Mouse (Mus musculus) C2C12 (cell line): ENCODE measurements around the gene Gm853.

Experiments
- CTCF ChIP-seq: IDR thresholded peaks from one replicate; pipeline ENCODE4 v1.5.1; 2011; ENCODE audit not compliant: control insufficient read depth, insufficient read depth, insufficient read length
- USF1 ChIP-seq: IDR thresholded peaks from one replicate; pipeline ENCODE4 v1.6.1; 2011; ENCODE audit warnings: low read depth, mild to moderate bottlenecking, control low read depth, moderate library complexity

DNA sequence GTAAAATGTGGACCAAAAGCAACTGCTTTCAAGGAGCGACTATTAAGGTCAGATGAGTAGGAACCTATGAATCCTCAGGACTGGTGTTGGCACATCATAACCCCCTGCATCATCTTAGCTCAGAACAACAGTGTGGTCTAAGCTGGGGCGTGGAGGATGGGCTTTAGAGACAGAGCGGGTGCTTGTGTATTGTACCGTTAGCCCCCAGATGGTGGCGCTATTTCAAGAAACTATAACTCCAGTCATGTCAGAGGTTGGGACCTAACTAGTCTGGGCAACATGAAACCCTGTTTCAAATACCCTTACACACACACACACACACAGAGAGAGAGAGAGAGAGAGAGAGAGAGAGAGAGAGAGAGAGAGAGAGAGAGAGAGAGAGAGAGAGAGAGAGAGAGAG, 18.5 kb upstream of the Gm853 start:
- TF ChIP-seq CTCF (no peak), USF1 (no peak)
